Mouse (Mus musculus): ENCODE results near the gene Palmd.

Palmd gene

GRCm38 (mm10) chr3:116905898-116906297, 62.9 kb downstream of the Palmd start:
- in situ Hi-C loops (cut with MboI; ENCODE audit: low sequenced_read_pairs): no loop called here

GRCm38 (mm10) chr3:116904158-116904557, 64.6 kb downstream of the Palmd start:
- in situ Hi-C loops (cut with MboI; ENCODE audit: low sequenced_read_pairs): no loop called here

GRCm38 (mm10) chr3:116892872-116893271, 75.9 kb downstream of the Palmd start:
- in situ Hi-C loops (cut with MboI; ENCODE audit: low sequenced_read_pairs): no loop called here

GRCm38 (mm10) chr3:116892206-116892563, 76.6 kb downstream of the Palmd start:
- in situ Hi-C loops (cut with MboI; ENCODE audit: low sequenced_read_pairs): no loop called here

- in situ Hi-C loops (cut with MboI; ENCODE audit: low sequenced_read_pairs): no loop called here
These were observed 77.2 kb downstream of the Palmd start for GRCm38 (mm10) chr3:116891436-116892205.

- in situ Hi-C loops (cut with MboI; ENCODE audit: low sequenced_read_pairs): no loop called here
These were observed 78.2 kb downstream of the Palmd start for GRCm38 (mm10) chr3:116890576-116890975.

- in situ Hi-C loops (cut with MboI; ENCODE audit: low sequenced_read_pairs): no loop called here
These were observed 79.4 kb downstream of the Palmd start for GRCm38 (mm10) chr3:116889358-116889757.

GRCm38 (mm10) chr3:116884941-116885340, 83.8 kb downstream of the Palmd start:
- in situ Hi-C loops (cut with MboI; ENCODE audit: low sequenced_read_pairs): no loop called here

- in situ Hi-C loops (cut with MboI; ENCODE audit: low sequenced_read_pairs): no loop called here
These were observed 86.4 kb downstream of the Palmd start for GRCm38 (mm10) chr3:116882221-116882960.

- in situ Hi-C loops (cut with MboI; ENCODE audit: low sequenced_read_pairs): no loop called here
These were observed 98.4 kb downstream of the Palmd start for GRCm38 (mm10) chr3:116870372-116870771.

All from CH12F3 (cell line).